Mouse (Mus musculus): ENCODE results near the gene Exoc3l. TPM values are rescaled to one million over a fixed set of nuclear protein-coding genes. Genes with fewer than 3 reads are reported as not detected.

The Exoc3l gene
- total RNA-seq, 2 experiments from 2014 or later = 3.9 to 9.1 TPM

- no peak for DNase-seq
Observed at GRCm38 (mm10) chr8:105268342-105269074, 27.4 kb downstream of the Exoc3l start.

- no peak for DNase-seq
Observed at GRCm38 (mm10) chr8:105266775-105267174, 29.1 kb downstream of the Exoc3l start.

- no peak for DNase-seq
Observed at GRCm38 (mm10) chr8:105265128-105265527, 30.8 kb downstream of the Exoc3l start.

DNA sequence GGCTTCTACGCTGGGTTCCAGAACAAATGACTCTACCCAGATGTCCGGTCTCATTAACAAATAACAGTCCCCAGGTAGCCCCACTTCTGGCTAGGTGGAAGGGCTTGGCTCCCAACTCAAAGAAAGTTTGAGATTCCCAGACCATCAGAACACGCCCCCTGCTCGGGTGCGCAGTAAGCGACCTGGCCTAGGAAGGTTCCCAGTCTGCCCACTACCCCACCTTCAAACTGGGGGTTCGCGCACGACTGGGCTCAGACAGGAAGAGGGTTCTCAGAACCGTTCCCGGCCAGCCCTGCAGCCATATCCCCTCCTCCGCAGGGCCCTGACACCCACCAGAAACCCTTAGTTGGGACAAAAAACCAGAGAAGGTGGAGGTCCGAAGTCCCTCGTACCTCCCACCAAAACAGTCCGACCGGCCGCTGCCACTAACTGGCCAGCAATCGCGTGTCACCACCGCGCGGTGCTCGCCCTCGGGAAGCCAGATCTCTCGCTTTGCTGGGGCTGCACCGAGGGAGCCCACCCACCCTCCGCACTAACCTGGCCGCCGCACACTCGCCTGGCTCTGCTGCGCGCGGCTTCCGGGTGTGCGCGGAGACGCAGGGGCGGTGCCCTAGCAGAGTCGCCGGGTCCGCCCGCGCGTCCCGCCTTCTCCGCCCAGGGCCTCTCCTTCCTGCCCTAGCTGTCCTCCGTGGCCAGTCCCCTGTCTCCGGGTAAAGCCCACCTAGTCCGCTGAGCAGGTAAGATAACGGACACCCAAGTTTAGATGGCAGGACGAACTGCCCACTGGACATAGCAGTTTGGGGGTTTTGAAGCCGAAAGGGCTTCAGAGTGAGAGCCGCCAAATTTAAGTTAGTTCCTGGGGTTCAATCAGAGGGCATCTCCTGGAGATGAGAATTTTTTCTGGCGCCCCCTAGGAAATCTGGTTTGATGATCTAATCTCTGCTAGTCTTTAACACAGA lies 31.6 kb downstream of the Exoc3l start, which contains the start of the genes Tradd and Fbxl8:
Tradd (minus strand) TSS at position 586 of the 959 bp plus-strand sequence.
Fbxl8 (plus strand) TSS at position 625 of the 959 bp plus-strand sequence.
- peak; percentile 71 for DNase-seq

DNA sequence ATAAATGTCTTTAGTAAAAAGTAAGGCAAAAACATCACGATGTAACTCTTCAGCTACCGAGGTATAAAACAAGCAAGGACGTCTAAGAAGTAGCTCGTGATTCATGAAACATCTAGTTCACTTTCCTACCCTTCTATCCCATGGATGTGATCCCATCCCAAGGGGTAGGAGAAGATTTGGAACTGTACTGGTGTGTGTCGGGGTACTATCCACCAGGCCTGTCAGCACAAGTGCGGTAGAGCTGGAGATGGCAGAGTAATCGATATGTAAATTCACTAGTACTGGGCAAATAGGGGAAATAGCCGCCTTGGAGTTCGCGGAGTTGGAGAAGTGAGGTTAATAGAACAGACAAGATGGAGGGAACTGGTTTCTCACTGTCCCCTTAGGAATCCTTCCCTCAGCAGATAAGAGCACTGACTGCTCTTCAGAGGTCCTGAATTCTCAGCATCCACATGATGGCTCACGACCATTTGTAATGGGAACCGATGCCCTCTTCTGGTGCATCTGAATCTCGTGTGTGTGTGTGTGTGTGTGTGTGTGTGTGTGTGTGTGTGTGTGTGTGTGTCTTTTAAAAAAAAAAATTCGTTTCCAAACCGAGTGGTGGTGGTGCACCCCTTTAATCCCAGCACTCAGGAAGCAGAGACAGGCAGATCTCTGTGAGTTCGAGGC lies 32.5 kb downstream of the Exoc3l start:
- no peak for DNase-seq

- no peak for DNase-seq
Observed at GRCm38 (mm10) chr8:105261326-105261980, 34.4 kb downstream of the Exoc3l start.

- no peak for DNase-seq
Observed at GRCm38 (mm10) chr8:105260371-105261099, 35.4 kb downstream of the Exoc3l start.

GRCm38 (mm10) chr8:105259721-105260320 lies 36.1 kb downstream of the Exoc3l start:
- peak; percentile 89 for DNase-seq

- no peak for DNase-seq
Observed at GRCm38 (mm10) chr8:105258911-105259720, 36.8 kb downstream of the Exoc3l start.

- no peak for DNase-seq
Observed at GRCm38 (mm10) chr8:105257318-105258114, 38.4 kb downstream of the Exoc3l start.

- peak; percentile 80 for DNase-seq
Observed at GRCm38 (mm10) chr8:105254966-105255350, 40.9 kb downstream of the Exoc3l start, which contains the start of gene B3gnt9. Gene B3gnt9 (minus strand): TSS chr8:105255153.

GRCm38 (mm10) chr8:105254152-105254965 lies 41.5 kb downstream of the Exoc3l start:
- peak; percentile 96 for DNase-seq

DNA sequence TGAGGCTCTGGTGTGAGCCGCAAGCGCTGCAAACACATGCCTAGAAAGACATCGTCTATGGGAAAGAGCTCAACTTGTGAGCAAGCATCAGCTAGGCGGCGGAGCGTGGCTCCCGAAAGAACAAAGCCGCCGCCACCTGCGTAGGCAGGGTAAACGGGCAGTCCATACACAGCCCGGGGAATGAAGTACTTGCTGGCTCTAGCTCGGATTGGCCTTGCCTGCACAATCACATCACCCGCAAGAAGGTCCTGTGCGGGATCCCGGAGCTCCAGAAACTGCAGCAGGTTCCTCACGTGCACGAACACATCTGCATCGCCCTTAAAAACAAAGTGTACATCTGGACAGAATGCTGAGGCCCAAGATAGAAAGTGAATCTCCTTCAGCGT lies 42.1 kb downstream of the Exoc3l start:
- DNase-seq = no peak

DNA sequence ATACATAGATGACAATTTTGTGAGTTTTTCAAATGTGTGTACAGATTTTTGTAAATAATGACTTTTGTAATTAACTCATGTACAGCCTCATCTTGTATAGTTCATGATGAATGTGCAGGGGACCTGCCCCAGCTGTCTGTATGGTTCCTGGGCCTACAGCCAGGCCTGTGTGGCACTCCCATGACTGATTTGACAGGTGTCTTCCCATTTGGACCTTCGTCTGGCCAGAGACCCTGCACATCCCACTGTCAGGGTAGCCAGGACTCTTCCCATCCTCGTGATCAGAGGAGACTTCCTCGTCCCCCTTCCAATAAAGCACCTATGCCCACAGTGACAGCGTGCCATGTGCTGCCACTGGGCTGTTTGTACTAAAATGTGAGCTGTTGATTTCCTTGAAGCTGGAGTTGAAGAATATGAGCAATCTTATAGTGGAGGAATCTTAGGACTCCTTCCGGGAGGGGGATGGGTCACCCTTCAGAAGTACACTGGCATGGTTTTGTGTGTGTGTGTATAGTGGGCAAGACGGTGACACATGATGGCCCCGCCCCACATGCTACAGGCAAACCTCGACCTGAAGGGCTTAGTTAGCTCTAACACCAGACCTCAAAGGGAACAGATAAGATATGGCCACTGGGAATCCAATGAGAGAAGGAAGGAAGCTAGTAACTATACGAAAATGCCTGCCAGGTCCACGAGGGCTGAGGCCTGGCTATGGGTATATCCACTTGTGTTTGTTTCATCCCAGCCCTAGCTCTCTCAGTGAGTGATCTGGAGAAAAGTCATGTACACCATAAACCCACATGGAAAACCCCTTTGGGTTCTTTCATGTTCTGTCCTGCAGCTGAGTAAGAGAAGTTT lies 43.0 kb downstream of the Exoc3l start:
- no peak for DNase-seq

DNA sequence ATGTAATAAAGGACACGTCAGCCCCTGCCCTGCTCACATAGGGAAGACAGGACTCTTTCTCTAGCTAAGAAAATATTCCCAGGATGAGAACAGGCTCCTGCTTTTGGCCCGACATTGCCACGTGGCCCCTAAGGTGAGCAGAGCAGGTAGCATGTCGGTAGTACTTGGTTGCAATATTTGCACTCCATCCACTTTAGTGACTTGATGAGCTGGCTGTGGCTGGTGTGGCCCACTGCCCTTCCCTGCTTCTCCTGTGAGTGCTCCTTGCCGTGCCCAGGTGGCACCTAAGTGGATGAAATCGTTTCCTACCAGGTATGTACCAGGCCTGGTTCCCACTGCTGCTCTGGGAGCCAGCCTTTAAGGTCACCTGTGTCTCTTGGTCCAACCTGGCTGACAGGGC lies 43.9 kb downstream of the Exoc3l start:
- DNase-seq = no peak

DNA sequence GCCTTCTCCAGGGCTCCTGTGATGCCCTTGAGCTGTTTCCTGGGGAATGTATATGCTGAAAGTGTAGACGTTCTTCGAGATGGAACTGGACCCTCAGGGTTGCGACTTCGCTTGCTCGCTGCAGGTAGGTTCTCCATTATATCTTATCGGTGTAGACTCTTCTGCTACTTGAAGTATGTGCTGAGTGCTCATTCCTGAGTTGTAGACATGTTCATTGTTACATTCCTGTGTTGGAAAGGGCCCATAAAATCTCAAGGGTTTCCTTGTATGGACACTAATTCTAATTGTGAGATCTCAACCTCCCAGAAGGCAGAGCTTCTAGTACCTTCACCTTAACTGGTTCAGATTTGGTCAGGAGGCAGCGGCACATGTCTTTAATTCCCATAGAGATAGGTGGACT lies 54.9 kb downstream of the Exoc3l start:
- DNase-seq = no peak

Measured in gastrocnemius, postnatal 10 days (tissue).